8 mouse cellular contexts compared by ENCODE assay signal in the genomic region with DNA sequence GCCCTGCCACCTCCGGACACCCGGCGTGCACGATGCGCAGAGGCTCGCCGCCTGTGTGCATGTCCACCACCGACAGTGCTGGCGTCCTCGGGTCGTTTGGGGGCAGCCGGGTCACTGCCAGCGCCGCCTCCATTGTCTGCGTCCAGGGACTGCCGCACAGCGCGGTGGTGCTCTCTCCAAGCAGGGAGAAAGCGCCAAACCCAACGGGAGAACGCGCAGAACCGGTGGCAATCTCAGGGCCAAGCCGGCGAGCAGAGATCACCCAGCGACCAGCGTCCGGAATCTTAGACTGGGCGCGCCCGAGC. TPM values are rescaled to one million over a fixed set of nuclear protein-coding genes. Genes with fewer than 3 reads are reported as not detected.
DNase-seq lines count a peak whose midpoint lies in the region; ATAC-seq and TF ChIP-seq lines count a peak whose summit lies in the region.

No protein-coding gene starts in this region.

- H3K4me1 ChIP-seq in testis, adult 2 months (ENCODE audit: control insufficient read depth, insufficient read depth, low read length), result peaks cover 8% of the 10 kb centered on the region
- peaks cover 0 to 3% of the 10 kb centered on the region in 2 experiments; a peak in 3 of 4 replicates for H3K4me1 ChIP-seq in liver, embryonic 14.5 days (replicated peaks; ENCODE audit: control insufficient read depth in 2 of 2, insufficient read depth in 2 of 2, low read length in 1 of 2)

- H3K9ac ChIP-seq in liver, embryonic 14.5 days (replicated peaks), result peak overlapping the region; percentile 15

- no peaks in the 10 kb centered on the region for H3K36me3 ChIP-seq in testis, adult 2 months (ENCODE audit: control insufficient read depth, insufficient read depth, low read length)
- H3K36me3 ChIP-seq in liver, embryonic 14.5 days (replicated peaks; ENCODE audit: control insufficient read depth, insufficient read depth, low read depth), result no peaks in the 10 kb centered on the region

- TF ChIP-seq EP300 in liver, embryonic 14.5 days (IDR thresholded peaks at IDR 0.05; ENCODE audit: low read depth), result no peak

- no peak; the same call in 1 of the 2 replicates for TF ChIP-seq POLR2A in testis, adult 2 months (IDR thresholded peaks at IDR 0.05; ENCODE audit: control insufficient read depth, low read depth, low read length)

- WGBS in liver, embryonic 14.5 days (ENCODE audit: insufficient replicate concordance), result under 1% methylated on average over 31 of the region's 31 CpGs

- peak; percentile 34 for ATAC-seq in cerebellum, adult (ENCODE audit: insufficient number of reproducible peaks, low FRiP score, low TSS enrichment)
- ATAC-seq in liver, embryonic 14.5 days (ENCODE audit: insufficient read depth), result no peak; the same call in 1 of the 2 replicates

- H3K4me3 ChIP-seq in testis, adult 2 months (ENCODE audit: control insufficient read depth, low read depth, low read length), result peak overlapping the region; percentile 87
- peak overlapping the region; percentile 53 to 91 for H3K4me3 ChIP-seq in liver, embryonic 14.5 days (ENCODE audit: insufficient read depth in 1 of 2, low read depth in 2 of 2, low read length in 2 of 2)

- DNase-seq in cerebellum, adult 11 months, result no peak
- no peak for DNase-seq in testis, postnatal 10 days (ENCODE audit: low spot score)
- no peak for DNase-seq in liver, embryonic 14.5 days (ENCODE audit: low read depth in 3 of 3, low spot score in 3 of 3)
- DNase-seq in urinary bladder, adult 18-20 months (ENCODE audit: low spot score in 2 of 2), result no peak
- no peak for DNase-seq in adrenal gland, postnatal 36 days
- no peak for DNase-seq in cerebellum, adult 9-10 months

- no peaks in the 10 kb centered on the region for H3K9me3 ChIP-seq in liver, embryonic 14.5 days (ENCODE audit: control insufficient read depth, low read length)

- peak overlapping the region; percentile 90 for H3K4me2 ChIP-seq in liver, embryonic 14.5 days (ENCODE audit: low read depth)

- peak overlapping the region; percentile 25 for H3K27ac ChIP-seq in testis, adult 2 months (ENCODE audit: control insufficient read depth, insufficient read depth, low read depth, low read length)
- H3K27ac ChIP-seq in liver, embryonic 14.5 days, result peak overlapping the region; percentile 15

- no peaks in the 10 kb centered on the region for H3K27me3 ChIP-seq in testis, adult 2 months (ENCODE audit: control insufficient read depth, insufficient read depth, low read length)
- H3K27me3 ChIP-seq in liver, embryonic 14.5 days (ENCODE audit: control insufficient read depth, insufficient read depth, low read length), result peaks cover 9% of the 10 kb centered on the region; the same call in 1 of the 2 replicates

- TF ChIP-seq CTCF in testis, adult 2 months (IDR thresholded peaks at IDR 0.05; ENCODE audit: control insufficient read depth, insufficient read depth, insufficient replicate concordance, low read depth, low read length), result no peak
- no peak for TF ChIP-seq CTCF in liver, embryonic 14.5 days (IDR thresholded peaks at IDR 0.05; ENCODE audit: low read depth)

RNA-seq across cellular contexts. Expression of gene L3hypdh, which starts 0.3 kb away (rescaled TPM):
- polyA plus RNA-seq in testis, adult 2 months (2012; rRNA removed), result 1.0 and 1.2 TPM in 2 replicates
- polyA plus RNA-seq in liver, embryonic 14.5 days (2012; rRNA removed), result 5.2 and 5.7 TPM in 2 replicates
- 6.0 and 7.0 TPM in 2 replicates for polyA plus RNA-seq in liver, embryonic 14.5 days (2014; fragmentation: Nextera tagmentation; extraction: Ambion mirVana)
- total RNA-seq in adrenal gland, postnatal 36 days (2021), result 10 to 100 TPM; 11.0 to 26.1 TPM

RNA-seq across cellular contexts. Expression of gene Jkamp, which starts 0.4 kb away (rescaled TPM):
- polyA plus RNA-seq in testis, adult 2 months (2012; rRNA removed), result 13.1 and 17.9 TPM in 2 replicates
- polyA plus RNA-seq in liver, embryonic 14.5 days (2012; rRNA removed), result 10.5 and 12.8 TPM in 2 replicates
- 12.8 and 13.3 TPM in 2 replicates for polyA plus RNA-seq in liver, embryonic 14.5 days (2014; fragmentation: Nextera tagmentation; extraction: Ambion mirVana)
- total RNA-seq in adrenal gland, postnatal 36 days (2021), result 10 to 100 TPM; 36.9 to 58.8 TPM

RNA-seq across cellular contexts. Expression of gene Gpr135, which starts 14.1 kb away (rescaled TPM):
- 1.5 and 1.8 TPM in 2 replicates for polyA plus RNA-seq in testis, adult 2 months (2012; rRNA removed)
- polyA plus RNA-seq in liver, embryonic 14.5 days (2012; rRNA removed), result 0.49 and 0.55 TPM in 2 replicates
- polyA plus RNA-seq in liver, embryonic 14.5 days (2014; fragmentation: Nextera tagmentation; extraction: Ambion mirVana), result 0.13 TPM in 2 replicates
- total RNA-seq in adrenal gland, postnatal 36 days (2021), result 1 to 10 TPM; 1.9 to 3.0 TPM
